Mouse (Mus musculus) fibroblast of lung, adult 2 months (primary cell): Measurements from ENCODE around the gene 4632433K11Rik.
"Not testable (repeated sequence)": the region's sequence is repeated elsewhere in the genome, so short reads cannot be mapped to it uniquely, and the experiment has no call there.

Experiments used
- DNase-seq: peaks from one replicate; pipeline ENCODE4 v3.0.0-alpha.2; 2011; ENCODE audit warnings: low read depth

Gene 4632433K11Rik

GRCm38 (mm10) chr7:5033818-5034217, at the start of gene 4632433K11Rik:
TSS of gene 4632433K11Rik (plus strand) at chr7:5034118.
- no peak for DNase-seq

DNA sequence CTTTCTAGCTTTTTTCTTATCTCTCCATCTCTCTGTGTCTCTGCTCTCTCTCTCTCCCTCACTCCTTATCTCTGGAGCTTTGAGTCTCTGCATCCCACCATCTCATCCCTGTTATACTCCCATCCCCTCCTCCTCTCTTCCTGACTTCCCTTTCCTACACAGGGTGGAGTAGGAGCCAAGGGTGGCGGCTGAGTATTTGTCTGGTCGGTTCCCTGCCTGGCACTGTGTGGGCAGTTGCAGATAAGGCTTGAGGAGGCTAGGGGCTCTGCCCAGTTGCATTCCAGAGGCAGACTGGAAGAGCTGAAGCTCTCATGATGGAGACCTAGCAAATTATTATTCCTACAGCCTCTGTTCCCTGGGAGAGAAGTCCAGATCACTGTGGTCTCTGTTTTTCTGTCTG, 45.7 kb upstream of the 4632433K11Rik start:
- no peak for DNase-seq

- no peak for DNase-seq
Observed at GRCm38 (mm10) chr7:4993347-4993998, 40.4 kb upstream of the 4632433K11Rik start.

DNA sequence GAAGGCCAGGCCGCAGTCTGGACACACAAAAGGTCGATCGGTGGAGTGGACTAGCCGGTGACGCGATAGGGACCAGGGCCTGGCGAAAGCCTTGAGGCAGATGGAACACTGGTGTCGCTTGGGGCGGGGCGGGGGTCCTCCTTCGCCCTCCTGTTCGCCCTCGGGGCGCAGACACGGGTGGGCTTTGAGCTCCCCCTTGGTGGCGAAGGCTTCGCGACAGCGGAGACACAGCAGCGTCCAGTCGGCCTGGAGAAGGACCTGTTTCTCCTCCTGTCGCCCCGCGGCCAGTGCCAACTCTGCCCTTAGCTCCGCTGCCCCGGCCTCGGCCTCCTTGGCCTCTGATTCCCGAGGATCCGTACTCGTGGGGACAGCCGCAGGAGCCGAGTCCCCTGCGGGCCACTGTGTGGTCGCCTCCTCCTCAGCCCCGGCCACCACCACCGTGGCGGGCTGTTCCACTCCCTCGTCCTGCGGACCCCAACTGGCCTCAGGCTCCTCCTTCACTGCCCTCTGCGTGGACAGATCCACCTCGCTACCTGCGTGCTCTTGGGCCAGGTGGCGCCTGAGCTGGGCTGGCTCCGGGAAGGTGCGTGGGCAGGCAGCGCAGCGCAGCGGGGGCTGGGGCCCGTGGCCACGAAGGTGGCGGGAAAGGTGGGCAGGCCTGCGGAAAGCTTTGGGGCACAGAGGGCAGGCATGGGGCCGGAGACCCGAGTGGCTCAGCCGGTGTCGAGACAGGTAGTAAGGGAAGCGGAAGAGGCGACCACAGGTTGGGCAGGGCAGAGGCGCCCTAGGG, 39.7 kb upstream of the 4632433K11Rik start:
- DNase-seq, result no peak

DNA sequence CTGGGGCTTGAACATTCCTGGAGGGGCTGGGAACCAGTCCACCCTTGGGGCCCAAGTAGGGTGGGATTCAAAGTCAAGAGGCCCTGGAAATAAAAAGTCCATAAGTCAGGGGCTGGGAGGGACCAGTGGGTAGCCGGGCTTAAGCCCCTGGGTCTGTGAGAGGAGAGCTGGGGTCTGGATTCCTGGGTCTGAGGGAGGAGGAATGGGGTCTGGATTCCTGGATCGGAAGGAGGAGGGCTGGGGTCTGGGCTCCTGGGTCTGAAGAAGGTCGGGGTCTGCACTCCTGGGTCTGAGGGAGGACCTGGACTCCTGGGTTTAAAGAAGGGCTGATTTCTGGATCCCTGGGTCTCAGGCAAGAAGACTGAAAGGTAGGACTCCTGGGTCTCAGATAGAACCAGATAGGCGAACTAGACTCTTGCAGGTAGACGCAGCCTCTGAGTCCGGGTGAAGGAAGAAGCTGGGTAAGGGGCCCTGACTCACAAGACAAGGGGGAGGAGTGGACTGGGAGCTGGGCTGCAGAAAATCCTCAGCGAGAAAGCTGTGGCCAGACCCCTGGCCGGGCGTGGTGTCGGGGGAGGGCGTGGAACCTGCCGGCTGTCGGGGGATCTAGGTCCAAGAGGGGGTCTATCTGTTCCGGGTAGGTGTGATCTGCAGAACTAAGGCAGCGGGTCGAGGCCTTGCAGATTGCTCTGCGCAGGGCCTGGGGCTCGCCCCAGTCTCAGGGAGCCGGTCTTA, 38.5 kb upstream of the 4632433K11Rik start:
- no peak for DNase-seq

DNA sequence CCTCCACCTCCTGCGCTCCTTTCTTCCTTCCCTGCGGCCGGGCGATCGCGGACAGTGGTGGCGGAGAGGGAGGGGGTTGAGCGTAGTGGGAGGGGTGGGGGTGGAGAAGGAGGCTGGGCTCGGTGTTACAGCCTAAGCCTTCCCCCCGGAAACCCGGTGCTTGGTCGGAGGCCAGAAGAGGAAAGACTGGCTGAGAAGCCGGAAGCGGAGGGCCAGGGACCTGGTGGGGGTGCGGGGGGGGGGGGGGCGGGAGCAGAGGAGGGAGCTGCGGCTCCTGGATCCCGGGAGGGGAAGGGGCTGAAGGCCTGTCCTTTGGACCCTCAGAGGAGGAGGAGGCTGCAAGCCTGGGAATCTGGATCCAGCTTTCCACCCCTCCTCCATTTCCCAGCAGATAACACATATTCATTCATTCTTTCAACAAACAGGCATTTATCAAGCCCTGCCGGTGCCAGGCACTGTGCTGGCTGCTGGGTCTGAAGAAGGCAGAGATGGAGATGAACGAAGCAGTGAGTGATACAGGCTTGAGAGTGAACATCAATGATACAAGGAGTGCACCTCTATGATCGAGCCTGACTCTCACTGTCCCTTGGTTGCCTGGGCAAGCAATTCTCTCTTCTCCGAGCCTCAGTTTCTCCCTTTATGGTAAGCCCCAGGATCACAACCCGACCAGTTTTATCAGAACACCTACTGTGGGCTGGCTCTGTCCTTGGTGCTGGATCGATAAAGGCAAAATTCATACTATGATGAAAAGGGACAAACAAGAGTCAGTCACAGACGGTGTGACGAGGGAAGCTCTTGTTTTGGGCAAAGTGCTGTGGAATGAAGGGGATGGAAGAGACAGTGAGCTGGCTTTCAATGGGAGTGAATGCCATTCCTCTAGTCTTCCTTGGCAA, 37.7 kb upstream of the 4632433K11Rik start, which contains the start of gene Zfp579:
TSS of gene Zfp579 (minus strand) at position 156 of the 893 bp plus-strand sequence.
- peak; percentile 65 for DNase-seq

- DNase-seq, result no peak
Observed at GRCm38 (mm10) chr7:4996934-4997333, 37.0 kb upstream of the 4632433K11Rik start.

DNA sequence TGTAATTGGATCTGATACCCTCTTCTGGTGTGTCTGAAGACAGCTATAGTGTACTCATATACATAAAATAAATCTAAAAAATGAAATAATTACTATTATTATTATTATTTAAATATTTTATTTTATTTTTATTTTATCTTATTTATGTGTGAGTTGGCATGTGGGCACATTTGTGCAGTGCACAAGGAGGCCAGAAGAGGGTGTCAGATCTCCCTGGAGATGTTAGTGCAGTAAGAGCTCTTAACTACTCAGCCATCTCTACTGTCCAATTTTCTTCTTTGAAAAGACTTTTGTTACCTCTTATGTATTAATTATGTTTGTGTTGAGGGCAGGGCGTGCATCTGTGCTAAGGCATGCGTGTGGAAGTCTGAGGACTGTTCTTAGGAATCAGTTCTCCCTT, 34.0 kb upstream of the 4632433K11Rik start:
- no peak for DNase-seq

DNA sequence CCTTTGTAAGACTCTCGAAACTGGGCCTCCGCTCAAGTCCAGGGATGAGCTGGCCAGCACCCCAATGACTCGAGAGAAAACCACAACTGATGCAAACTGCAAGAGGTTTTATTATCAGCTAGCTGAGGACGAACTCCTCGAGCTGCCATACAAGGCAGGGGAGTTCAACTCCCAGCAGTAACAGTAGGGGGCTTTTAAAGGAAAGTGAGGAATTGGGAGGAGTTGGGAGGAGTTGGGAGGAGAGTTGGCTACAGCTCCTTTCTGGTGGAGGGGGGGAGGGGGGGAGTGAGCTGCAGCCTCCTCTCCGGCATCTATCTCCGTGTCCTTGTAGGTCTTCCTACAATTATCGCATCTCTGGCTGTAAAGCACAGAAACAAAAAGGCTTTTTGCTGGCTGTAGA, 31.0 kb upstream of the 4632433K11Rik start:
- DNase-seq, result not testable (repeated sequence)

DNA sequence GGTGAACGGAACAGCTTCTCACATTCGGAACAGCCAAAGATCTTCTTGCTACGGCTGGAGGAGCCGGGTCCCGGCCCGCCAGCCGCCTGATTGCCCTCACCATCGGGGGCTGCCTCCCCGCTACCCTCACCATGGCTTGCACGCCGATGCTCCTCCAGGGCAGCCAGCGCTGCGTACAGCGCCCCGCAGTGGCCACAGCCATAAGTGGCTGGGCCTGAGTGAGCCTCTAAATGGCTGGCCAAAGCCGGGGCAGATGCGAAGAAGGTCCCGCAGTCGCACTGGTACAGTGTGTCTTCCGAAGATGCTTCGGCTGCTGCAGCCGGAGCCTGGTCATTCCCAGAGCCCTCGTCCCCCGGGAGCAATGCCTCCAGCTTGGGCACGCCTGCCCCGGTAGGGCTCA, 25.7 kb upstream of the 4632433K11Rik start:
- DNase-seq, result no peak

DNA sequence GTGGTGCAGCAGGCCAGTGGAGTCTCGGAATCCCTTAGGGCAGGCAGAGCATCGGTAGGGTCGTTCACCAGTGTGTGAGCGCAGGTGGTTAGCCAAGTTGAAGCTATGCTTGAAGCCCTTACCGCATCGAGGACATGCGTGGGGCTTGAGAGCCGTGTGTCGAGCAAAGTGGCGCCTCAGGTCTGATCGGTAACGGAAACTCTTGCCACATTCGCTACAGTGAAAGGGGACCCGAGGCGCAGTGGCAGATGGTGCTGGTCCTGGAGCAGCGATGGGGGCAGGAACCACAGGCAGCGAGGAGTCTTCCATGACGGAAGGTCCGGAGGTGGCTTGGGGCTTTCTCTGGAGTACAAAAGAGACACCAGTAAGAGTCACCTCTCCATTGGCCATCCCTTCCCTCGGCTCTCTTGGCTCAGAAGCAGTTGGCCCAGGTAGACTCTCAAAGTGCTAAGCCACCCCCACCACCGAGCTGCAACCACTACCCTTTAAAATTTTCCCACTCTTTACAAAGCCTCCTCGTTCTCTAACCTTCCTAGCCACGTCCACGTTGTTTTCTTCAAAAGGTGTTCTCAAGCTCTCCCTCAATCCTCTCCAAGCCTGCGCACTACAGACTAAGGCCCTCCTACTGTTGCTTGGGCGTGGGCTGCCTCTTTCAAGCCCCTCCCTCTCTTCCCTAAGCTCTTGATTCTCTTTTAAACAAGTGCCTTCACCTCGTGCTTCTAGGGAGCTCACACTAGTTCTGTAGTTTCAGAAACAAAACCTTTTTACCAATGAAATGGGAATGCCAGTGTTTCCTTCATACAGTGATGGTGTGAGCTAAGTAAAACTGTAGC, 21.0 kb upstream of the 4632433K11Rik start:
- no peak for DNase-seq

DNA sequence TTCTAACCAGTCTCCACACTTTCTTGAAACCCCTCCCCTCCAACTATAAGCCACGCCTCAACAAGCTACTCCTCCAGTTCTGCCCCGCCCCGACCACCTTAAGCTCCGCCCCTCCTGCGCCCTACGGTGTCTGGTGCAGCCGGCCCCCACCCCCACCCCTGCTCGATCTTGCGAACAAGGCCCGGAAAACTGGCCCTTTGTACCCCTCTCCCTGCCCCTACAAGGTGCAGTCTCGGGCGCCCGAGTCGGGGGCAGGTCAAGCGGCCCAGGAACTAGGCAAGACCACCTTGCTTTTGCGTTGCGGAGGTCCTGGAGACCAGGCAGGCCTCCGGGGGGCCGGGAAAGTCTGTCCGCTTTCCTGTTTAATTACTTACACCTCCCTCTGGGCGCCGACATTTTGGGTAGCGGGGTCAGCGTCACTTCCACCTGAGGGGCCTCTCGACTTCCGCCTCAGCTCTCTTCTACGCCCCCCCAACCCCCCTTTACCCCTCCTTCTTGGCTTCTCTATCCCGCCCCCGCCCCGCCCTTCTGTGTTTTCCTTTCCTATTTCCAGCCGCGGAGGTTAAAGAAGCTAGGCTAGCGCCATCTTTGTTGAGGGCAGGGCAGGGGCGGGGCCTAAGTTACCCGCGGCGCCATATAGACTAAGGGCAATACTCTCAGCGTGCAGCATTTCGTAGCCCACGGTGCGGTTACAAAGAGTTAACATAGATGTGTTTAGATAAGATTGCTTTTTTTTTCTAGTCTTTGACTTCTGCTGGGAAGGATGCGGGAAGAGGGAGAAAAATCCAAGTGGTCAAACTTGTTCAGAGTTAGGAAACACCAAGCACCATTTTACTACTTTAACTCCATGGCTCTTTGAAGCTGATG, 19.4 kb upstream of the 4632433K11Rik start, which contains the start of the genes Zfp524 and Fiz1:
TSS of gene Zfp524 (plus strand) at position 165 of the 867 bp plus-strand sequence.
TSS of gene Fiz1 (minus strand) at position 447 of the 867 bp plus-strand sequence.
- peak; percentile 92 for DNase-seq

DNA sequence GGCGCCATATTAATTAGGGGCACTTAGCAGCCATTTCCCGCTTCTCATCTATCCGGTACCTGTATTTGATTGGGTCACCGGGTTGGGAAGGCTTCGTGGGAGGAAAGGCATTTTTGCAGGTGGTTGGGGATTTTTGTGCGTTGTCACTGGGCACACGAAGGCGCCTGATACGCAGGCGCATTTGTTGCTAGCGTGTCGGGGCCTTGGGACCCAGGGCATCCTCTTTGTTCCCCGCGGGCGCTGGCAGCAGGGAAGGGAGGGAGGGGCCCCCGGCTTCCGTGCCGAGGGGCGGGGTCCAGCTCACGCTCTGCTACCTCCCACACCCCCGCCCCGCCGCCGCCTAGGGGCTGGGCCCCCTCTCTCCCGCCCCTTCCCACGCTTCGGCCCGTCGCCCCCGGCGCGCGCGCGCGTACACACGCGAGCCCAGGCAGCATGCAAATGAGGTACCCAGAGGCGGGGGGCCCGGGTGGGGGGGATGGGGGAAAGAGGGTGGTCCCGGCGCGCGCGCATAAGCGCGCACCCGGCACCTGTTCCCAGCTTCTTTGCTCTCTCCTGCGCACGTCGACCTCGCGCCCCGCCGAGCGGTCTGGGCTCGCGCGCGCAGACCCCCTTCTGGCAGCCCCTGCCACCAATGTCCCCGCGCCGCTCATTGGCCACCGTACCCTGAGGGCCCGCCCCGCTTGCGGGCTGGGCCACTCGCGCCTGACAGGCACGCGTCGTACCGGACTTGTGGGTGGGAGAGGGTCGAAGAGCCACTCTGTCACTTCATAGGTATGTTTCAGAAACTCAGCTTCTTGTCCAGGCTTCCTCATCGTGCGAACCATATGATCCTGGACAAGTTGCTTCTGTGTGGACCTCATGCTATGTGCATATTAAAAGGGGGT, 18.6 kb upstream of the 4632433K11Rik start, which contains the start of gene Gm44973:
TSS of gene Gm44973 (plus strand) at position 379 of the 884 bp plus-strand sequence.
- peak; percentile 92 for DNase-seq

- no peak for DNase-seq
Observed at GRCm38 (mm10) chr7:5016057-5016456, 17.9 kb upstream of the 4632433K11Rik start.

DNA sequence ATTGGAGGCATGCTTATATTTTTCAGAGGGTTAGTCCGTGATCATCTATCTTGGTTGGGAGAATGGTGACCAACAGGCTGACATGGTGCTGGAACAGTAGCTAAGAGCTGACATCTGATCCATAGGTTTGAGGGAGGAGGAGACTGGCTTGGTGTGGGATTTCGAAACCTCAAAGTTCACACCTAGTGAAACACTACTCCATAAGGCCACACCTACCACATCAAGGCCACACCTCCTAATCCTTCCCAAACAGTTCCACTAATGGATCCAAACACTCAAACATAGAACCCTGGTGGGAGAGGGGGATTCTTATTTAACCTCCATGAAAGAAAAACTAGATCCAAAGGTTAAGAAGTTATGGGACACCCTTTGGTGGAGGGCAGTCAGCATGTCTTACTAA, 17.0 kb upstream of the 4632433K11Rik start:
- DNase-seq, result no peak

GRCm38 (mm10) chr7:5017352-5017751, 16.6 kb upstream of the 4632433K11Rik start:
- DNase-seq, result no peak

- no peak for DNase-seq
Observed at GRCm38 (mm10) chr7:5017931-5018330, 16.0 kb upstream of the 4632433K11Rik start.

DNA sequence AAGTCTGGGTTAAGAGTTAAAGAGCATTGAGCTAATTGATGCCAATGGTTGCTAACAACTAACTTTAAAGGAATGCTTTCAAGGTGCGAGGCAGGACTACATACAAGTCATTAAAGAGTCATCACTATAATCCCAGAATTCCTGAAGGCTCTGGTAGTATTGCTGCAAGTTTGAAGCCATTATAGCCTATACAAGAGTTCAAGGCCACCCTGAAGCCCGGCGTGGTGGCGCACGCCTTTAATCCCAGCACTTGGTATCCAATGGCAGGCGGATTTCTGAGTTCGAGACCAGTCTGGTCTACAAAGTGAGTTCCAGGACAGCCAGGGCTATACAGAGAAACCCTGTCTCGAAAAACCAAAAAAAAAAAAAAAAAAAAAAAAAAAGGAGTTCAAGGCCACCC, 14.3 kb upstream of the 4632433K11Rik start:
- not testable (repeated sequence) for DNase-seq
